Mouse (Mus musculus) kidney, adult 2 months (tissue): Measurements from ENCODE around the gene Slc35a3.

Source experiments
- CTCF ChIP-seq: fragments of 200-500 bp; conservative IDR thresholded peaks from 2 replicates; pipeline ENCODE4 v1.5.1; 2011; ENCODE audit warnings: low read depth, mild to moderate bottlenecking, control low read depth, low read length, moderate library complexity, mixed read lengths; ENCODE audit not compliant: insufficient read depth, insufficient read length
- POLR2A ChIP-seq: fragments of 200-500 bp; IDR thresholded peaks from one replicate; pipeline ENCODE4 v1.6.1; 2011; ENCODE audit warnings: low read depth, low read length, control low read depth

- TF ChIP-seq CTCF, result no peak; the same call in 1 of the 2 replicates
- no peak for TF ChIP-seq POLR2A
Observed at GRCm38 (mm10) chr3:116703835-116704234, 8.8 kb downstream of the Slc35a3 start.
